Mouse (Mus musculus): Measurements from ENCODE around the gene Itpa. TPM values are rescaled to one million over a fixed set of nuclear protein-coding genes. Genes with fewer than 3 reads are reported as not detected.
"Not testable (repeated sequence)": the region's sequence is repeated elsewhere in the genome, so short reads cannot be mapped to it uniquely, and the experiment has no call there.

The Itpa gene
- polyA plus RNA-seq, 1 experiment = 26.1 TPM

DNA sequence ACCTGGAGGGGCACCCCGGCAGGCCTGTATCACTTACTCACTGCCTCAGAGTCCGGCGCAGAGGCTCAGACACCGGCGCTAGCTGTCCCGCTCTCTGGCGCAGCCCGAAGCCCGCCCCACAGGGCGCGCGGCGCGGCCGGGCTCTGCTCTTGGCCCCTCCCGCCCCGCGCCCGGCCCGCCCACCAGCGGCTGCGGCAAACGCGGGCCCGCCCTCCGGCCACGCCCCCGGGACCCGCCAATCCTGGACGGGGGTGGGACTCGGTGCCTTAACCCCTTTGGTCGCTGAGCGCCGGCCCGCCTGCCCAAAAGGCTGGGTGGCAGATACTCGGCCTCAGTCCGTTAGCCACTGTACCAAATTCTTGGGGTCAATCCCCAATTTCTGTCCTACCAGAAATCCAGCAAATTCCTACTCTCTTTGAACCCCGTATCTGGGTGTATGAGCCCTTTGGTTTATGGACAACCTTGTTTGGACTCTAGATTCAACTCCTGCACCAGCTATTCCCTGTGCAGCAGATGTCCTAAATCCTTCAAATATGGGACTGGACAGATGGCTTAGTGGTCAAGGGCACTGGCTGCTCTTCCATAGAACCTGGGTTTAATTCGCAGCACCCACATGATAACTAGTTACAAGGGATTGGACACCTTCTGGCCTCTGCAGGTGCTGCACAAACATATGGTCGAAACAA lies 24.6 kb upstream of the Itpa start, which contains the start of gene Lzts3:
Gene Lzts3 (minus strand): TSS at position 120 of the 686 bp plus-strand sequence.
- Histone ChIP-seq H3K27ac (ENCODE audit: control insufficient read depth, insufficient read depth, low read depth, low read length) (no peak within 1 kb of the TSS), H3K36me3 (ENCODE audit: control insufficient read depth, insufficient read depth, low read length) (no peaks in the 10 kb centered on the region), H3K4me3 (ENCODE audit: control insufficient read depth, low read depth, low read length) (peak within 1 kb of the TSS; percentile 87), H3K4me1 (ENCODE audit: control insufficient read depth, insufficient read depth, low read length) (peaks cover 10% of the 10 kb centered on the region), H3K27me3 (ENCODE audit: control insufficient read depth, insufficient read depth, low read length) (no peaks in the 10 kb centered on the region)
- TF ChIP-seq CTCF (IDR thresholded peaks at IDR 0.05; ENCODE audit: control insufficient read depth, insufficient read depth, insufficient replicate concordance, low read depth, low read length) = no peak
- peak; percentile 42; the same call in 1 of the 2 replicates for TF ChIP-seq POLR2A (IDR thresholded peaks at IDR 0.05; ENCODE audit: control insufficient read depth, low read depth, low read length)

GRCm38 (mm10) chr2:130645198-130645597 lies 22.2 kb upstream of the Itpa start:
- no peak for TF ChIP-seq POLR2A (IDR thresholded peaks at IDR 0.05; ENCODE audit: control insufficient read depth, low read depth, low read length)
- TF ChIP-seq CTCF (IDR thresholded peaks at IDR 0.05; ENCODE audit: control insufficient read depth, insufficient read depth, insufficient replicate concordance, low read depth, low read length) = no peak
- Histone ChIP-seq H3K4me3 (ENCODE audit: control insufficient read depth, low read depth, low read length) (no peak overlapping the region), H3K4me1 (ENCODE audit: control insufficient read depth, insufficient read depth, low read length) (peaks cover 9% of the 10 kb centered on the region), H3K27me3 (ENCODE audit: control insufficient read depth, insufficient read depth, low read length) (no peaks in the 10 kb centered on the region), H3K36me3 (ENCODE audit: control insufficient read depth, insufficient read depth, low read length) (no peaks in the 10 kb centered on the region), H3K27ac (ENCODE audit: control insufficient read depth, insufficient read depth, low read depth, low read length) (no peak overlapping the region)

DNA sequence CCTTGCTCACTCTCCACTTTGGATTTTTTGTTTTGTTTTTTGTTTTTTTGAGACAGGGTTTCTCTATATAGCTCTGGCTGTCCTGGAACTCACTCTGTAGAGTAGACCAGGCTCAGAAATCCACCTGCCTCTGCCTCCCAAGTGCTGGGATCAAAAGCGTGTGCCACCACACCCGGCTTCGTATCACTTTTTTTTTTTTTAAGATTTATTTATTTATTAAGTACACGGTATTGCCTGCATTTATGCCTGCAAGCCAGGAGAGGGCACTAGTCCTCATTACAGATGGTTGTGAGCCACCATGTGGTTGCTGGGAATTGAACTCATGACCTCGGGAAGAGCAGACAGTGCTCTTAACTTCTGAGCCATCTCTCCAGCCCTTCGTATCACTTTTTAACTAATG lies 18.4 kb upstream of the Itpa start:
- H3K27me3 ChIP-seq (ENCODE audit: control insufficient read depth, insufficient read depth, low read length); H3K36me3 ChIP-seq (ENCODE audit: control insufficient read depth, insufficient read depth, low read length); H3K27ac ChIP-seq (ENCODE audit: control insufficient read depth, insufficient read depth, low read depth, low read length); H3K4me3 ChIP-seq (ENCODE audit: control insufficient read depth, low read depth, low read length); H3K4me1 ChIP-seq (ENCODE audit: control insufficient read depth, insufficient read depth, low read length): not testable (repeated sequence)

DNA sequence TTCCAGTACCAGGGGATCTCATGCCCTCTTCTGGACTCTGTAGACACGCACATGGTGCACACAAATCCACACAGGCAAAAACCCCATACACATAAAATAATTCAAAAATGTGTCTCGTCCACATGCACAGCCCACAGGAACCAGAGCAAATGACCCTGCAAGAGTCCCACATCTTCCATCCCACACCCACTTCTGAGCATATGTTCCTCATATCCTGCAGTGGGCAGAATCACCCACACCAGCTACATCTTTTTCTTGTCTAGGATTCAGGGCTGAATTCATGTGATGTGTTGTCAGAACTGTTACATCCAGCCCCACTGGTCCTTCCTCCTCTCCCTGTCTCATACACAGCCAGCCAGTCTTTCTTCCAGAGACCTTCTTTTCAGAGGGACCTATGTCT lies 14.1 kb upstream of the Itpa start:
- Histone ChIP-seq H3K4me1 (ENCODE audit: control insufficient read depth, insufficient read depth, low read length) (no peaks in the 10 kb centered on the region), H3K27ac (ENCODE audit: control insufficient read depth, insufficient read depth, low read depth, low read length) (no peak overlapping the region), H3K27me3 (ENCODE audit: control insufficient read depth, insufficient read depth, low read length) (no peaks in the 10 kb centered on the region), H3K4me3 (ENCODE audit: control insufficient read depth, low read depth, low read length) (no peak overlapping the region), H3K36me3 (ENCODE audit: control insufficient read depth, insufficient read depth, low read length) (no peaks in the 10 kb centered on the region)
- TF ChIP-seq POLR2A (IDR thresholded peaks at IDR 0.05; ENCODE audit: control insufficient read depth, low read depth, low read length) = no peak
- no peak for TF ChIP-seq CTCF (IDR thresholded peaks at IDR 0.05; ENCODE audit: control insufficient read depth, insufficient read depth, insufficient replicate concordance, low read depth, low read length)

- Histone ChIP-seq H3K27me3 (ENCODE audit: control insufficient read depth, insufficient read depth, low read length) (no peaks in the 10 kb centered on the region), H3K27ac (ENCODE audit: control insufficient read depth, insufficient read depth, low read depth, low read length) (no peak overlapping the region), H3K36me3 (ENCODE audit: control insufficient read depth, insufficient read depth, low read length) (no peaks in the 10 kb centered on the region; the same call in 1 of the 2 replicates), H3K4me1 (ENCODE audit: control insufficient read depth, insufficient read depth, low read length) (no peaks in the 10 kb centered on the region), H3K4me3 (ENCODE audit: control insufficient read depth, low read depth, low read length) (no peak overlapping the region)
- TF ChIP-seq POLR2A (IDR thresholded peaks at IDR 0.05; ENCODE audit: control insufficient read depth, low read depth, low read length) (no peak), CTCF (IDR thresholded peaks at IDR 0.05; ENCODE audit: control insufficient read depth, insufficient read depth, insufficient replicate concordance, low read depth, low read length) (no peak)
Measured at GRCm38 (mm10) chr2:130653760-130654159, 13.7 kb upstream of the Itpa start.

DNA sequence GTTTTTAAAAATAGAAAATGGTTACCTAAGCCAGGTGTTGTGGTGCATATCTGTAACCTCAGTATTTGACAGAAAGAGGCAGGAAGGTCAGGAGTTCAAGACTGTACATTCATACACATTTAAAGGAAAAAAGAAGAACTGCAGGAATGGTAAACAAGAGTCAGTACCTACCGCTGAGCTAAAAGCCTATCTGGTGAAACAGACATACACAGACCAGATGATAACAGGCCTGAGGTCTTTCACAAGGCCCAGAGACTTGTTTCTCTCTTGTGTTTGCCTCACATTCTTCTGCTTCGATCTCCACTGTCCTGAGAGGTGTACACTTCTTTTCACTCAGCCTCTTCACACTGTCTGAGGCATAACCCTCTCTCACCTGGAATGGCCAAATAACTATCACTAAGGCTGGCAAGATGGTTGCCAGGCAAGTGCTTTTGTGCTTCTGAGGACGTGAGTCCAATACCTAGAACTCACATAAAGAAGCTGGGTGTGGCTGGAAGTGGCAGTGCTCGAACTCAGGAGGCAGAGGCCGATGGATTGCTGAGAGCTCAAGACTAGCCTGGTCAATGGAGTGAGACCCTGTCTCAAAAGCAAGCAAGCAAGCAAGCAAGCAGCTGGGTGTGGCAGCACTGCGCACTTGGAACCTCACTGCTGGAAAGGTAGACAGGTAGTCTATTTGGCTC lies 11.6 kb upstream of the Itpa start:
- no peaks in the 10 kb centered on the region for H3K27me3 ChIP-seq (ENCODE audit: control insufficient read depth, insufficient read depth, low read length)
- H3K4me3 ChIP-seq (ENCODE audit: control insufficient read depth, low read depth, low read length) = no peak overlapping the region
- no peaks in the 10 kb centered on the region; the same call in 1 of the 2 replicates for H3K36me3 ChIP-seq (ENCODE audit: control insufficient read depth, insufficient read depth, low read length)
- no peak for TF ChIP-seq POLR2A (IDR thresholded peaks at IDR 0.05; ENCODE audit: control insufficient read depth, low read depth, low read length)
- no peak for TF ChIP-seq CTCF (IDR thresholded peaks at IDR 0.05; ENCODE audit: control insufficient read depth, insufficient read depth, insufficient replicate concordance, low read depth, low read length)
- H3K27ac ChIP-seq (ENCODE audit: control insufficient read depth, insufficient read depth, low read depth, low read length) = no peak overlapping the region
- H3K4me1 ChIP-seq (ENCODE audit: control insufficient read depth, insufficient read depth, low read length) = no peaks in the 10 kb centered on the region

DNA sequence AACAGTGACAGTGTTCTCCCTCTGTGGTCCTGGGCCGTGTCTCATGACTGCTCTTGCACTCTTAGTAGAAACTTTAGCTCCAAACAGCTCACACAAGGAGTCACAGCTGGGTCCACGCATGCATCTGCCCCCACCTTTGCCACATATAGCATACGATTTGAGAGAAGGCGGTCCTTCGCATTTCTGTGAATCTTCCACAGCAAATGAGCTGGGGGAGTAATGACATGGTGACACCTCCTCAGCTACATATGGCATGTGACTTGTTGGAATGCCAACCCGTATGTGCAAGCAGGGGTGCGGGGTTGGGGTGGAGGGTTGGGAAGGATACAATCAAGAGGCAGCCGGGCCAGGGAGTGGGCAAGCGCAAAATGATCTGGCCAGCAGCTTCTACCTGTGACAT lies 10.9 kb upstream of the Itpa start:
- H3K4me3 ChIP-seq (ENCODE audit: control insufficient read depth, low read depth, low read length) = no peak overlapping the region
- TF ChIP-seq CTCF (IDR thresholded peaks at IDR 0.05; ENCODE audit: control insufficient read depth, insufficient read depth, insufficient replicate concordance, low read depth, low read length) (no peak), POLR2A (IDR thresholded peaks at IDR 0.05; ENCODE audit: control insufficient read depth, low read depth, low read length) (no peak)
- H3K4me1 ChIP-seq (ENCODE audit: control insufficient read depth, insufficient read depth, low read length) = no peaks in the 10 kb centered on the region
- H3K36me3 ChIP-seq (ENCODE audit: control insufficient read depth, insufficient read depth, low read length) = no peaks in the 10 kb centered on the region; the same call in 1 of the 2 replicates
- no peak overlapping the region for H3K27ac ChIP-seq (ENCODE audit: control insufficient read depth, insufficient read depth, low read depth, low read length)
- H3K27me3 ChIP-seq (ENCODE audit: control insufficient read depth, insufficient read depth, low read length) = no peaks in the 10 kb centered on the region

Measured in testis, adult 2 months (tissue).